Mouse (Mus musculus) cerebellum, adult 2 months (tissue): Measurements from ENCODE around the gene Timm22.

ENCODE experiments used
- CTCF ChIP-seq: fragments of 200-500 bp; IDR thresholded peaks from 2 replicates; pipeline ENCODE4 v1.5.1; 2011; ENCODE audit warnings: low read depth, mild to moderate bottlenecking, control low read depth, low read length, moderate library complexity, borderline replicate concordance; ENCODE audit not compliant: insufficient read depth
- POLR2A ChIP-seq: fragments of 200-500 bp; IDR thresholded peaks from 2 replicates; pipeline ENCODE4 v1.6.1; 2011; ENCODE audit warnings: low read length, control low read depth, borderline replicate concordance; ENCODE audit not compliant: insufficient read depth

DNA sequence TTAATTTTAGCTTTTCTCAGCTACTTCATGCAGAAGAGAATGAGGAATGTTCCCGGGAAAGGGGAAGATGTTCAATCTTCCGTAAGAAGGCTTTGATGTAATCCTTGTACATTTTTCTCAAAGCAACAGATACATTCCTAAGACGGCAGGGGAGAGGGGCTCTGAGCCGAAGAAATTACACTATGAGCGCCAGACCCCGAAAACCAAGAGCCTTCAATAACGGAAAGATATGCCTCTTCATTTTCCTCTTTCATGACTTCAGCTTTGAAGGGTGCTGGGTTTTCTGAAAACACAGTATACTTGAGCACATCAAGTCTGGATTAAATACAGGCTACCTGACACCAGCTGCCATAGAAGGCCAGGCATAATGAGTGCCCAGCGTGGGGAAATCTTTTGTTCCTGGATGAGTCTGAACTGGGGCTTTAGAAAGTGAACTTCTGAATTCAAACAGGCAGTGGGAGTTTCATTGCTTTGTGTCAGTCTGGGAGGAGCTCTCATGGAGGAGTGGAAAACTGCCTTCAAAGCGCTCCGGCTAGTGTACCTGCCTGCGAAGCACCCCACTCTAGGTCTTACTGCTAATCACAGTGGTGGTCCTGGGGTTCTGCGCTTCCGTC is 23.9 kb upstream of the Timm22 start:
- TF ChIP-seq CTCF: no peak
- no peak for TF ChIP-seq POLR2A
